Mouse (Mus musculus): ENCODE data around the gene Zfp131.

Zfp131 gene

DNA sequence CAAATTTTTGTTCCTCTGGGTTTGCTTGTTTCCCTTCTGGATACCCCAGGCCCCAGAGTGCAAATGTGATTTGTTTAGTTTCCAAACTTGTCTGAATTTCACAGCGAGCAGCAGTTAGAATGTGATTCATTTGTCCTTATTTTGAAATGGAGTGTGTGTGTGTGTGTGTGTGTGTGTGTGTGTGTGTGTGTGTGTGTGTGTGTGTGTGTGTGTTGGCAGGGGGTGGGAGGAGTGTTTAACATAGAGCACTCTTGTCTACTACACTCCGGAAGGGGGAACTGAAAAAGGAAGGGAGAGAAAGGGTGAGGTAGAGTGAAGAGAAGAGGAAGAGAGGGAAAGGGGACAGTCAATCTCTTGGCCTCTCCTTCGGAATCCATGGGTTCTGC is 36.1 kb downstream of the Zfp131 start:
- DNase-seq, result no peak

DNA sequence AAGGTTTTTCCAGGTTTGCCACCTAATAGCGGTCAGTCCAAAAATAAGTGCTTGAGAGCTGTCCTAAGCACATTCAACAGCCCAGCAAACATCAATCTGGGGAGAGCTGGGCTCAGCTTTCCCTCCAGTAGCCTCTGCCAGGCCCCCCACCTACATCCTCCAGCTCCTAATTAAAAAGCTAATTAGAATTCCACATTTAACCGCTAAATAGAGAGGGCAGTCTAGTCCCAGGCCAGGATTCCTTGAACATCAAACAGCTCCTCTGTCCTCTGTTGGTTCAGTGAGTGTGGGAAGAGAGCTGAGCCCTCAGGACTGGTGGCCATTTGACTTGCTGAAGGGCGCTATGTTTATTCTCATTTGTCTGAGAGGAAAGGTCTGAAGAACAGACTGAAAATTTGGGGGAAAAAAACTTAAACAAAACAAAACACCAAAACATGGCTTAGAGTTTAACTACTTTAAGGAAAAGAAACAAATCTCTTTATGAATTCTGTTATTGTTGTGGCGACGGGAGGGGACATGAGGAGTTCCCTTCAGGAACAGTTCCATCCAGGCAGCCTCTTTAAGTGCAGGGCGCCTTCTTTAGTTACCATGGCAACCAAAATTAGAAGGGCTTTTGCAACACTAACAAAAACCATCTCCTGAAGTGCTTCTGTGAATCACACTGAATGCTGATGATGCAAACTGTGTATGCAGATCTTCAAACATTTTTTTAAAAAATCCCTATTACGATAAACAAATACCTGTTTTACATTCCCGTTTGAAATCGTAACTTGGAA is 36.6 kb downstream of the Zfp131 start:
- no peak for DNase-seq

DNA sequence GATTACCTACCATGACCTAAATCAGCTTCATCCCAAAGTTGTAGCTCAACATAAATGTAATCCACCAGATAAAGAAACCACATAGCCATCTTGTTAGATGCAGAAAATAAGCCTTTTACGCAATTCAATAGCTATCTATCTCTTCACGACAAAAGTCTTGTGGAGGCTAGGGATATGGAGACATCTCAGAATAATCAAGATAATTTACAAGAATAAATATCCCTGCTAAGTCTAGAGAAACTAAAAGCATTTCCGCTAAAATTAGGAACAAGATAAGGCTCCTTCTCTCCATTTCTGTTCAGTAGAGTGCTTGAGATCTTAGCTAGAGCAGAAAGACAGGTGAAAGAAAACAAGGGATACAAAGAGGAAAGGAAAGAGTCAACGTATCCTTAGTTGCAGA is 43.8 kb downstream of the Zfp131 start:
- no peak for DNase-seq

DNA sequence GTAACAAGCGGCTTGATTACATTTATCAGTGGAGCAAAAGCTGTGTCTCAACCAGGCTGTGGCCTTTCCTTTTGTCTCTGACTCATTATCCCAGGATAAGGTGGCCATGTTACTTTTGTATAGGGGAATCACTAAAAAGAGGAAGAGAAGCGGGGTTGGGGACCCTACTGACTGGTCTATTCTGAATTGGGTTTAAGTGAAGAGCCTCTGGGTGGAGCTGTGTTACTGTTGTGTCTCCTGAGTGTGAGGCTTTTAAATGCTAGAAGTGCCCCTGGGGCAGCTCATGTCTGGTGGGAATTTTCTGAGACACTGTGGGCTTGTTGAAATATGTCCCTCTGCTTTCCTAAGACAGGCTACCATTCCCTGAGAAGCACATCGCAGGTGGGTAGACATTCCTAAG is 47.2 kb downstream of the Zfp131 start:
- DNase-seq, result no peak

DNA sequence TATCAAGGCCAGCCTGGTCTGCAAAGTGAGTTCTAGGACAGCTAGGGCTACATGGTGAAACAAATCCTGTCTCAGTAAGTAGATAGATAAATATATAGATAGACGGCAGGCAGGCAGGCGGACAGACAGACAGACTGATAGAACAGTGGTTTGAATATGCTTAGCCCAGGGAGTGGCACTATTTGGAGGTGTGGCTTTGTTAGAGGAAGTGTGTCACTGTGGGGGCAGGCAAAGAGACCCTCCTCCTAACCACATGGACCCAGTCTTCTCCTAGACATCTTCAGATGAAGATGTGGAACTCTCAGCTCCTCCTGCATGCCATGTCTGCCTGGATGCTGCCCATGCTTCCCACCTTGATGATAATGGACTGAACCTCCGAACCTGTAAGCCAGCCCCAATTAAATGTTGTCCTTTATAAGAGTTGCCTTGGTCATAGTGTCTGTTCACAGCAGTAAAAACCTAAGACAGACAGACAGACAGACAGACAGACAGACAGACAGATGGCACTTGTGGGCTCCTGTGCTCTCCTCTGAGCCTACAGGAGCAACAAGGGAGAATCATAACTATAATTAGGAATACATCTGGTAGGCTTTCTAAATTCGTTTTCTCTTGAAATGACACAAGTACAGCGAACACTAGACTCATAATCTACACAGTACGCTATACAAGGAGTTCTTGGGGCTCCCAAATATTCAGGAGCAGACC is 47.8 kb downstream of the Zfp131 start:
- no peak for DNase-seq

DNA sequence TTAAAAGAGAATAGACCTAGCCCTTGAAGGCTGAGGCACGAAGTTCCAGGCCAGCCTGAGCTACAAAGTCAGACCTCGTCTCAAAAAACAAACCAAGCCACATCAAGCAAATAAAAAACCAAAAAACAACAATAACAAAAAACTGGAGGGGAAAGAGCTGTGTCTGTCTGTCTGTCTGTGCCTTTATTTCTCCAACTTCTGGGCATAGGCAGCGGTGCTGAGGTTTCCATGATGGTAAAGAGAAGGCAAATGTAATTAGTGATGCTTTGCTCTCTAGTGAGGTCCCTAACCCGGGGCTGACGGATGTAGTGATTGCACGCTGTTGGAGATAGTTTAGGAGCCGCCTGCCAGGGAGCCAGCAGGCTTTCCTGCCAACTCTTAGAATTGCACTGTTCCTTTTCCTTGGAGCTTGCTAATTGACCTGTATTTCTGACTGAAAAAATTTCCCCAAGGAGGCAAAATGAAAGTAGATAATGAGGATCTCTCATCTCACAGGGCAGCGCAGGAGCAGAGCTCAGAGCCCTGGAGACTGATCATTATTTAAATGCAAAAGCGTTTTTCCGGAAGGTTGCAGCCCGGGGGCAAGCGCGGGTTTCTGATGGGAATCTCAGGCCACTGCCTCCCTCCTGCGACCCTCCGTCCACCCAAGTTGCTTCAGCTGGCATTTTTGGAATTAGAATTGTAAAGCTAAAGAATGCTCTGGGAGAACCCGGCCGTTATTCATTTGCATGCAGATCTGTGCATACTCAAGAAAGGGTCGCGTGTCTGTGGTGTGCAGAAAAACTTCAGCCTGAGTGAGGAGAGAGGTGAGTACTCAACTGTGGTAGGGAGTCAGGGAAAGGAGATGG is 49.1 kb downstream of the Zfp131 start:
- peak; percentile 12 for DNase-seq

DNA sequence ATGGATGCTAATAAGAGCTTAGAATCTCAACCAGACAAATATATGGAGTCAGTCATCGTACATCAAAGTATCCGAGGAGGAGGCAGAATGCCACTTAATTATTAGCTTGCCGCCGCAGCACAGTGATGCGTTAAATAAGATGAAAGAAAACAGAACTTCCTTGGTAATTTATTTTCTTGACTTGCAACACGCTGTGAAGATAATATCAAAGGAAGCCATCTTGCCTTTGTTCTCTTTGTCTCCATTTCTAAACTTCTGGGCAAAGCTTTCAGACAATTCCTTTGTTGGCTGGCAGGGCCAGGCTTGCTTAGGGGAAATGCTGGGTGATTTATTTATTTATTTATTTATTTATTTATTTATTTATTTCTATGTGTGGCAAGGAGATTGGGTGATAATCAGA is 59.2 kb downstream of the Zfp131 start:
- DNase-seq, result no peak

DNA sequence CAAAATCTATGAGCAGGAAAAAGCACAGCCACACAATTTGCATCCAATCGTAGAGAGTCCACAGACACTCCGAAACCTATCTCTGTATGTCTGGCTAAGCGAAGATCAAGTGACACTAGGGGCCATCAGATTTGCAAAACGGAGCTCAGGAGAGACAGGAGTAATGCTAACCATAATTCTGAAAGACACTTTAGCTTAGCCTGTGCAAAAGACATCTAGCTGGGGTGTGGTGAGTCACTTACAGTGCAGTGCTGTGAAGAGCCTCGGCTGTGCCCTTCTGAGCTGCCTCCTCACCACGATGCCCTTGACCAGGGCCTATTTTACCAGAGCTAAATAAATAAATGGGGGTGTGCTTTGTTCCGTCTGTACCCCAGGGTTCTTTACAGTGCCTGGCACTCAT is 61.3 kb downstream of the Zfp131 start:
- no peak for DNase-seq

DNA sequence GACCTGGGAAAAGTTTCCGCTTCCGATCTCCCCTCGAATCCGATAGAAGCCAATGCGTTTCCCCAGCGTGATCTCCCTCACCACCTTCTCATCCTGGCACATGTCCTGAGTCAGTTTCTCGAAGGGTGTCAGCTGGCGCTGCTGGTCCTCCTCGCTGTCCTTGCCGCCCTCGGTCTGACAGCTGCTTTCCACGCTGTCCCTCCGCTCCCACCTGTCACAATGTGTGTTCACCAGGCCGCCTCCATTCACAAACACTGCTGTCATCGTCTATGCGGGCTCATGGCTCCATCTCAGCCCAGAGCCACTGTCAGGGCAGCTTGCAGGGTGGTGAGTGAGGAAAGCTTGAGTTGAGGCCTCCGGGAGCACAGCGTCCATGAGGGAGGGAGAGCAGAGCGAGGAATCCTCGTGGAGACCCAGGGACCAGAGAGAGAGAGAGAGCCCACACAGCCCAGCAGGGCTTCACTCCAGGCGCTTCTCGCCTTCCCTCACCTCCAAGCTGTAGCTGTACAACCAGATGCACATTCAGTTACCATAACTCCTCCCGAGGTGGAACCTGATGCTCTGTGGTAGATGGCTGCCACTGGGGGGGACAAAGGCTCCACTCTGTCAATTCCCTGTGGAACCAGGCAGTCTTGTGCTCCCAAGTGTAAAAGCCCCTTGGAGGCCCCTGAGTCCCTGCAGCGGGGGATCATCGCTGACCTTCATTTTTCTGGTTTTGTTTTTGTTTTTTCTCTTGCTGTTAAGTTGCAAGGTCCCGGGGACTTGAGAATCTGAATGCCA is 62.9 kb downstream of the Zfp131 start:
- DNase-seq, result no peak

DNA sequence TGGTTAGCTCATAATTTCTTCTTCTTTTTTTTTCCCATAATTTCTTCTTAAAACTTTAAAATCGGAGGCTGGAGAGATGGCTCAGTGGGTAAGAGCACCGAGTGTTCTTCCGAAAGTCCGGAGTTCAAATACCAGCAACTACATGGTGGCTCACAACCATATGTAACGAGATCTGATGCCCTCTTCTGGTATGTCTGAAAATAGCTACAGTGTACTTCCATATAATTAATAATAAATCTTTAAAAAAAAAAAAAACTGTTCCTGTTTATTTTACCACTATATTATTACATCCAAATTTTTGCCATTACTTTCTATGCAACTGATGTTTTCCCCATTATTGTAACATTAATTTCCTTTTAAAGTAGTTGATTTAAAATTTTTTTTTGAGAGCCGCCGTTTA is 66.1 kb downstream of the Zfp131 start:
- DNase-seq, result no peak

DNA sequence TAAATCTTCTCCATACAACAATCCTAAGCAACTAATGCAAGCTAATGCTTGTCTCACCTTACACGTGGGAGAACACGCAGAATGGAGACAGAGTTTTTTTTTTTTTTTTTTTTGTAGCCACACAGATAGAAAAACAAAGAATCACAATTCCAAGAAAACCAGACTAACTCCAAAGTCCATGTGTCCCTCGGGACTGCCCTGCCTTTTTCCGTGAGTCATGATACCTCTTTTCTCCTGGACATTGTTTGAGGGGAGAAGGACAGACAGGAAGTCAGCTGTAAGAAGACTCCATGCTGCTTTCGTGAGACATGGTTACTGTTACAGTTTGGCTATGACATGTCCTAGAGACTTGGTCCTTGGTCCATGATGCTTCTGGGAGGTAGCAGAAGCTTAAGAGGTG is 67.3 kb downstream of the Zfp131 start:
- DNase-seq, result no peak

DNA sequence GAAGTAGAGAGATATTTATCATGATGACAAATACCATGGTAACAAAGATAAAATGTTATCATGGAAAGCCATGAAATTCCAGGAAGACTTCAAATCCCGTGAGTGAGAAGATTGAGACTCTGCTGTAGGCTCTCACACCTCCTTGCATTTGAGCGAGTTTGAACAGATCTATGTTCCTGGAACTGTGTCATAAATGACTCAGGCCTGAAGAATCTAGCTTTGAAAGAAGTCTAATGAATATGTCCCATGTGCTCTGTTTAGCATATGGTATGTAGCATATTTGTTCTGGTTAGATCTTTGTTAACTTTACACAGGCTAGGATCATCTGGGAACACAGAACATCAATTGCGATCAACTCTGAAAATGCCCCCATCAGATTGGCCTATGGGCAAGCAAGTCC is 68.2 kb downstream of the Zfp131 start:
- no peak for DNase-seq

DNA sequence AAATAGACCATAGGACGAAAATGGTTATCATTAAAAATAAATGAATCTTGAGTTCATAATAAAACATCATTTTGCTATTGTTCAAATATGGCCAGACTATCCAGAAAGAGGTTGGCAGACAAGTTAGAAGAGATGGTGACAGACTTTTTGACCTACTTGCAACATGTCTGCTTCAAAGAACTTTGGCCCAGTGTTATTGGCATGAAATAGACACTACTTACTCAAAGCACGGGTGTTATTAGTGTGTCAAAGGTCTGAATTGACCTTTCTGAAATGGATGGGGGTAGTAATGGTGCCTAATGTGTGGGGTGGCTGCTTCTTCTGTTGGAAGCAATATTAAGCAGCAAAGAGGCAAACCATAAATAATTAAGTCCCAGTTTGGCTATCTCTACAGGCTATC is 74.6 kb downstream of the Zfp131 start:
- DNase-seq, result no peak

Data from right cerebral cortex, postnatal 4 days (tissue).